Mouse (Mus musculus): ENCODE measurements around the gene Dusp2.

DNA sequence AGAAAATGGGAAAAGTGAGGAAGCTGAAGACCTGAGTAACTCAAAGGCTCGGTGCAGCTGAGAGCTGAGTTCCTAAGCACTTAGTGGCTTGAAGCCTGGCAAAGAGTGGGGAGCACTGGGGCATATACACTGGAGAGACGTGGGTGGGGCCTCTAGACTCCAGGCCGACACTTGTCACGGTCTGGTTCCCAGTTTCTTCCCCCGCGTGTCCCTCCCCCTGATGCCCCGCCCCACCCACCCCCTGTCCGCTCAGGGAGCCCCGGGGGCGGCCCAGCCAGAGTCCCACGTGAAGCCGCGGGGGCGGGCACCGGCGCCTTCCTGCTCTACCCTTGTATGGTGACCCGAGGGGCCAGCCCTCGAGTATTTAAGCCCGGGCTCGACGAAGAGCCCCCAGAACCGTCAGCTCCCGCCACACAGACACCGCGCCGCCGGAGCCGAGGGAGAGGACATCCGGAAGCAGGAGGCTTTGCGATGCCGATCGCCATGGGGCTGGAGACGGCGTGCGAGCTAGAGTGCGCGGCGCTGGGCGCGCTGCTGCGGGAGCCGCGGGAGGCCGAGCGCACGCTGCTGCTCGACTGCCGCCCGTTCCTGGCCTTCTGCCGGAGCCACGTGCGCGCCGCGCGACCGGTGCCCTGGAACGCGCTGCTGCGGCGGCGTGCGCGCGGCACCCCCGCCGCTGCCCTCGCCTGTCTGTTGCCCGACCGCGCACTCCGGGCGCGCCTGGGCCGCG lies at the start of gene Dusp2:
- TF ChIP-seq CTCF (IDR thresholded peaks at IDR 0.05; ENCODE audit: low read depth) (no peak), EP300 (optimal IDR thresholded peaks at IDR 0.05) (no peak)
